Mouse (Mus musculus) kidney, embryonic 16.5 days (tissue): ENCODE results near the gene Cdc20. TPM values are rescaled to one million over a fixed set of nuclear protein-coding genes. Genes with fewer than 3 reads are reported as not detected.

Source experiments
- ATAC-seq: fragments of 200-750 bp; cut with Nextera tagmentation; 2 replicates; pipeline ENCODE4 v1.8.0; 2017; ENCODE audit warnings: moderate TSS enrichment; ENCODE audit not compliant: low FRiP score, low TSS enrichment
- H3K27ac ChIP-seq: fragments of 300-500 bp; sonication (generic); 2 replicates; pipeline ENCODE4 v1.5.1; 2014; ENCODE audit warnings: low read length
- H3K27me3 ChIP-seq: fragments of 300-500 bp; sonication (generic); 2 replicates; pipeline ENCODE4 v1.6.1; 2014; ENCODE audit warnings: low read length, control low read depth, mixed read lengths; ENCODE audit not compliant: insufficient read depth
- H3K36me3 ChIP-seq: fragments of 300-500 bp; sonication (generic); 2 replicates; pipeline ENCODE4 v1.6.1; 2014; ENCODE audit warnings: low read length, control low read depth, mixed read lengths; ENCODE audit not compliant: insufficient read depth
- H3K4me1 ChIP-seq: fragments of 300-500 bp; sonication (generic); 2 replicates; pipeline ENCODE4 v1.6.1; 2014; ENCODE audit warnings: low read length, control low read depth, mixed read lengths; ENCODE audit not compliant: insufficient read depth
- H3K4me2 ChIP-seq: fragments of 300-500 bp; sonication (generic); replicated peaks from 2 replicates; pipeline ENCODE4 v1.6.1; 2014; ENCODE audit warnings: low read depth, low read length
- H3K4me3 ChIP-seq: fragments of 300-500 bp; sonication (generic); 2 replicates; pipeline ENCODE4 v1.5.1; 2014; ENCODE audit warnings: mild to moderate bottlenecking, low read length
- H3K9ac ChIP-seq: fragments of 300-500 bp; sonication (generic); replicated peaks from 2 replicates; pipeline ENCODE4 v1.6.1; 2014; ENCODE audit warnings: low read length
- H3K9me3 ChIP-seq: fragments of 300-500 bp; sonication (generic); 2 replicates; pipeline ENCODE4 v1.6.1; 2016; ENCODE audit warnings: low read length, control low read depth
- WGBS: fragments of 180-500 bp; shearing (Covaris S2); extraction: QIAGEN DNeasy Blood & Tissue Kit; methylation state at CpG from one replicate; pipeline ENCODE4 v1.1.7; 2014; 5-methylcytosine and 5-hydroxymethylcytosine counted together
- polyA plus RNA-seq: library from polyadenylated mRNA; unstranded; fragments of >200 nt; fragmentation: Nextera tagmentation; extraction: Ambion mirVana; gene quantifications from 2 replicates; pipeline ENCODE4 v1.2.1, GENCODE M21; 2015

The Cdc20 gene
- polyA plus RNA-seq, 1 experiment from 2014 or later = 293 TPM

GRCm38 (mm10) chr4:118445781-118446414 lies 8.7 kb upstream of the Cdc20 start:
- 16% methylated on average over 18 of the region's 18 CpGs for WGBS
- no peaks in the 10 kb centered on the region for H3K36me3 ChIP-seq
- no peaks in the 10 kb centered on the region for H3K9me3 ChIP-seq
- no peak overlapping the region for H3K27ac ChIP-seq
- no peaks in the 10 kb centered on the region for H3K27me3 ChIP-seq
- H3K4me3 ChIP-seq = peak overlapping the region; percentile 39
- peak overlapping the region; percentile 68 for H3K4me2 ChIP-seq
- H3K9ac ChIP-seq = peak overlapping the region; percentile 56
- H3K4me1 ChIP-seq = 0 out of 2 replicates have a peak, but pooled peaks cover 6% of the 10 kb centered on the region
- peak; percentile 94 for ATAC-seq

DNA sequence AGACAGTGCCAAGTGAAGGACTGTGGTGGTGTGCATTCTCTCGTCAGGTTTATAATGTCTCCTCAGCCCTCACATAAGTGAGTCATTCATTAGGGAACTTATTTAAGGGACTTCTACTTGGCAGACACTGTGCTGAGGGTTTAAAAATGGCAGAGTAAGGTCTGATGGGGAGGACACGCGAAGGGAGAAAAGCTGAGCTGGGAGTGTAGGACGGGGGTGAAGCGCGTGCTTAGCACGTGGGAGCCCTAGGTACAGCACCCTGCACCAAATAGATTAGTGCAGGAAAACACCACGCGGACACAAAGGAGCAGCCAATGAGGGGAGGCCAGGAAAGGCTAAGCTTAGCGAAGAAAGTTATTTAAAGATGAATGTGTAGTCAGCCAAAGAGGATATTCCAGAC lies 7.9 kb upstream of the Cdc20 start:
- 86% methylated on average over 10 of the region's 10 CpGs for WGBS
- Histone ChIP-seq H3K36me3 (no peaks in the 10 kb centered on the region), H3K27me3 (no peaks in the 10 kb centered on the region), H3K4me1 (0 out of 2 replicates have a peak, but pooled peaks cover 6% of the 10 kb centered on the region), H3K9ac (no peak overlapping the region), H3K4me3 (no peak overlapping the region), H3K9me3 (no peaks in the 10 kb centered on the region), H3K4me2 (no peak overlapping the region), H3K27ac (no peak overlapping the region)
- no peak for ATAC-seq

- peak overlapping the region; percentile 90 for H3K9ac ChIP-seq
- peaks cover 39% of the 10 kb centered on the region for H3K4me1 ChIP-seq
- peak overlapping the region; percentile 94 for H3K27ac ChIP-seq
- 7% methylated on average over 12 of the region's 12 CpGs for WGBS
- H3K36me3 ChIP-seq = peaks cover 18% of the 10 kb centered on the region
- H3K4me2 ChIP-seq = peak overlapping the region; percentile 96
- 0 out of 2 replicates have a peak, but pooled peaks have one; percentile 7 for ATAC-seq
- no peaks in the 10 kb centered on the region for H3K27me3 ChIP-seq
- no peaks in the 10 kb centered on the region for H3K9me3 ChIP-seq
- H3K4me3 ChIP-seq = peak overlapping the region; percentile 82
Observed at GRCm38 (mm10) chr4:118437829-118438253, 689 bp upstream of the Cdc20 start.

- Histone ChIP-seq H3K27me3 (no peaks in the 10 kb centered on the region), H3K4me3 (no peak overlapping the region), H3K9me3 (no peaks in the 10 kb centered on the region), H3K27ac (no peak overlapping the region), H3K36me3 (peaks cover 41% of the 10 kb centered on the region), H3K4me2 (no peak overlapping the region), H3K4me1 (peaks cover 54% of the 10 kb centered on the region), H3K9ac (no peak overlapping the region)
- no peak for ATAC-seq
- WGBS = 74% methylated on average over 8 of the region's 8 CpGs
Observed at GRCm38 (mm10) chr4:118432332-118432731, 4.8 kb downstream of the Cdc20 start.

GRCm38 (mm10) chr4:118429215-118429895 lies 7.8 kb downstream of the Cdc20 start:
- H3K4me1 ChIP-seq = peaks cover 35% of the 10 kb centered on the region
- H3K9ac ChIP-seq = peak overlapping the region; percentile 85
- H3K27ac ChIP-seq = peak overlapping the region; percentile 83
- H3K27me3 ChIP-seq = no peaks in the 10 kb centered on the region
- peaks cover 34% of the 10 kb centered on the region for H3K36me3 ChIP-seq
- no peak for ATAC-seq
- H3K4me3 ChIP-seq = peak overlapping the region; percentile 77
- 44% methylated on average over 7 of the region's 7 CpGs for WGBS
- peak overlapping the region; percentile 79 for H3K4me2 ChIP-seq
- no peaks in the 10 kb centered on the region for H3K9me3 ChIP-seq

DNA sequence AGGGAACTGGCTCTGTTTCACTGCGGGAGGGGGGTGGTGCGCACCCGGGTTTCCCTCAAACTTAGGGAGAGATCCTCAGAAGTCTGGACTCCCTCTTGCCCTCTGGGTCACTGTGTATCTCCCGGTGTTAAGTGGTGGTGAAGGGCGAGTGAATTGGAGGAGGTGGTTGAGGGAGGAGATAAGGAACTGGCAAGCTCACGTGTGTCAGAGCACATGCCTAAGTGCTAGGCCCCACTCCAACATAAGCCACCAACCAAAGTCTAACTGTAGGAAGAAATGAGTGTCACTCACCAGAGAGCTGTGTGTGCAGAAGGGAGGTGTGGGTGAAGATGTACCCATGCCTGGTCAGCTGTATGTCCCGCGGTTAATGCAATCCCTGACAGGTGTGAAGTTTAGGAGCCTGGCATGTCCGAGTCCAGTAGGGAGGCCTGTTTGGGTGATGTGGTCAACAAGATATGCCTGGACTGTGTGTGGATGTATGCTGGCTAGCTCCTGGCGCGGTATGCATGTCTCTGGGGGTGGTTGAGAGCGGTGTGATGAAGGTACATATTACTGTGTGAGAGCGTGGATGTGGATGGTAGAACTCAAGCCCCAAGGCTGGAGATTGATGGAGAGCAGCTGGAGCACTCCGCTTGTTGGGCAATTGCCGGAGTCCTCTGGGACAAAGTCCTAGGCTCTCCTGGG lies 8.5 kb downstream of the Cdc20 start:
- H3K27me3 ChIP-seq = no peaks in the 10 kb centered on the region
- peak overlapping the region; percentile 83 for H3K27ac ChIP-seq
- H3K36me3 ChIP-seq = peaks cover 31% of the 10 kb centered on the region
- H3K4me2 ChIP-seq = peak overlapping the region; percentile 79
- H3K9ac ChIP-seq = peak overlapping the region; percentile 85
- no peaks in the 10 kb centered on the region for H3K9me3 ChIP-seq
- H3K4me1 ChIP-seq = peaks cover 31% of the 10 kb centered on the region
- 31% methylated on average over 15 of the region's 15 CpGs for WGBS
- peak overlapping the region; percentile 77 for H3K4me3 ChIP-seq
- peak; percentile 43 for ATAC-seq

DNA sequence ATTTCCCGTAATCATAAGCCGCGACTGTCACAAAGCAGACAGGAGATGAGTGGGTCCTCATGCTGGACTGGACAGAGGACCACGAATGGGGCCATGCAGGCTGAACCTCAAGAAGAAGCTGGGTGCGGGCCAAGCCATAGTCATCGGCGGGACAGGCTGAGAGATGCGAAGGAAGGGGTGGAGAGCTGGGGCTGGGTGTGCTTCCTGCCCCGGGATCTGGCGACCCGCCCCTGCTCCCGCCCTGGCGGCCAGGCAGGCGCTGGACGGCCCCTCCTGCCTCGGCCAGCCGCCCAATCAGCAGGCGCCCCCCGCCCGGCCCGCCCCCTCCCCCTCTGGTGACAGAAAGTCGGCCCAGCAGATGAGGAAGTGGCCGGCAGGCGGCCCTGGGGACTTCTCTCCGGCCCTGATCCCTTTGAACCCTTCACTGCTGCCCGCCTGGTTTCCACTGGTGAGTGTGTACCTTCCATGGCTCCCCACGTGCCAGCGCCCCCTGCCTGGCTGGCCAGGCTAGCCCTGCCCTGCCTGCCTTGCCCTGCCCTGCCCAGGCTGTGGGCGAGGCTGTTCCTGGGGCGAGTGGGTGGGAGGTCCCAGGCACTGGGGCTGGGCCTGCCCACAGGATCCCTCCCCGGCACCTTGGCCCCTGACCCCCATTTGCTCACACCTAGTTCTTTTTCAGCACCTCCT lies 9.2 kb downstream of the Cdc20 start, which contains the start of gene Elovl1:
Gene Elovl1, plus strand, starts transcription at position 326 of the 684 bp plus-strand sequence.
- 0% methylated on average over 28 of the region's 31 CpGs for WGBS
- peak within 1 kb of the TSS; percentile 79 for H3K4me2 ChIP-seq
- H3K9me3 ChIP-seq = no peaks in the 10 kb centered on the region
- H3K36me3 ChIP-seq = peaks cover 24% of the 10 kb centered on the region
- peaks cover 29% of the 10 kb centered on the region for H3K4me1 ChIP-seq
- H3K27me3 ChIP-seq = no peaks in the 10 kb centered on the region
- peak within 1 kb of the TSS; percentile 87 for H3K27ac ChIP-seq
- peak within 1 kb of the TSS; percentile 85 for H3K9ac ChIP-seq
- peak; percentile 98 for ATAC-seq
- H3K4me3 ChIP-seq = peak within 1 kb of the TSS; percentile 77

- Histone ChIP-seq H3K4me2 (peak overlapping the region; percentile 79), H3K27ac (peak overlapping the region; percentile 87), H3K27me3 (no peaks in the 10 kb centered on the region), H3K9ac (peak overlapping the region; percentile 85), H3K4me1 (peaks cover 28% of the 10 kb centered on the region), H3K9me3 (no peaks in the 10 kb centered on the region), H3K36me3 (peaks cover 18% of the 10 kb centered on the region), H3K4me3 (peak overlapping the region; percentile 77)
- 1% methylated on average over 5 of the region's 5 CpGs for WGBS
- ATAC-seq = no peak; the same call in 1 of the 2 replicates
Observed at GRCm38 (mm10) chr4:118427415-118427767, 9.8 kb downstream of the Cdc20 start.

DNA sequence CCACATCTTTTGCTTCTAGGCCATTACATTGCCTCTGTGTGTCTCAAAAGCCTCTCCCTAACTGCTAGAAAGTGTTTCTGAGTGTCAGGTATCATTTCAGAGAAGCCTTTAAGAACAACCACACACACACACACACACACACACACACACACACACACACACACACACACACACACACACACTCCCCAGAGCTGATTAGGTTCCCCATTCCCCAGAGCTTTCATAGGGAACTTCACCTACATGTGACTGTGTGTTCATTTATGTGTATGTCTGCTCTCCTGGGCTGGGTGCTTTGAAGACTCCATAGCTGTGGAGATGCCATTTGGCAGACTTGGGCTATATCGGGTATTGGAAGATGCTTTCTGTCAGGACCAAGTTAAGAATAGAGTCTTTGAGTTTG lies 11.8 kb downstream of the Cdc20 start:
- H3K27me3 ChIP-seq = no peaks in the 10 kb centered on the region
- H3K9ac ChIP-seq = no peak overlapping the region
- no peak overlapping the region for H3K27ac ChIP-seq
- peaks cover 28% of the 10 kb centered on the region for H3K4me1 ChIP-seq
- WGBS = 97% methylated on average over 1 of the region's 1 CpGs
- no peak for ATAC-seq
- peaks cover 7% of the 10 kb centered on the region; the same call in 1 of the 2 replicates for H3K36me3 ChIP-seq
- H3K4me3 ChIP-seq = no peak overlapping the region
- H3K4me2 ChIP-seq = no peak overlapping the region
- H3K9me3 ChIP-seq = no peaks in the 10 kb centered on the region
